Mouse (Mus musculus): ENCODE measurements around the gene Agap1. TPM values are rescaled to one million over a fixed set of nuclear protein-coding genes. Genes with fewer than 3 reads are reported as not detected.
"Not testable (repeated sequence)": the region's sequence is repeated elsewhere in the genome, so short reads cannot be mapped to it uniquely, and the experiment has no call there.

The Agap1 gene
- total and polyA plus RNA-seq, 2 experiments from 2014 or later, result 45.9 to 175 TPM

- peak; percentile 36 for DNase-seq (ENCODE audit: low spot score)
- H3K9me3 ChIP-seq (ENCODE audit: low read length), result no peaks in the 10 kb centered on the region
- H3K27ac ChIP-seq (ENCODE audit: low read depth, low read length), result no peak overlapping the region
- ATAC-seq (ENCODE audit: low FRiP score), result peak; percentile 20; the same call in 1 of the 2 replicates
- H3K4me1 ChIP-seq (ENCODE audit: insufficient read depth, low read length), result no peaks in the 10 kb centered on the region
- no peak overlapping the region for H3K4me3 ChIP-seq (ENCODE audit: low read depth, low read length)
- no peak for TF ChIP-seq CTCF (IDR thresholded peaks at IDR 0.05)
- 61% methylated on average over 17 of the region's 17 CpGs for WGBS
- no peak overlapping the region for H3K4me2 ChIP-seq (ENCODE audit: low read depth, low read length, poor library complexity, severe bottlenecking)
- H3K9ac ChIP-seq (replicated peaks; ENCODE audit: low read length, poor library complexity, severe bottlenecking), result no peak overlapping the region
- H3K27me3 ChIP-seq (ENCODE audit: insufficient read depth, low read length), result no peaks in the 10 kb centered on the region
- H3K36me3 ChIP-seq (ENCODE audit: insufficient read depth, low read length), result no peaks in the 10 kb centered on the region
These were observed 34.7 kb downstream of the Agap1 start for GRCm38 (mm10) chr1:89489111-89489971.

GRCm38 (mm10) chr1:89493177-89493576, 38.6 kb downstream of the Agap1 start:
- no peak overlapping the region for H3K4me2 ChIP-seq (ENCODE audit: low read depth, low read length, poor library complexity, severe bottlenecking)
- H3K9me3 ChIP-seq (ENCODE audit: low read length), result no peaks in the 10 kb centered on the region
- no peak overlapping the region for H3K27ac ChIP-seq (ENCODE audit: low read depth, low read length)
- no peaks in the 10 kb centered on the region for H3K36me3 ChIP-seq (ENCODE audit: insufficient read depth, low read length)
- ATAC-seq (ENCODE audit: low FRiP score), result no peak
- WGBS, result 95% methylated on average over 5 of the region's 5 CpGs
- H3K4me3 ChIP-seq (ENCODE audit: low read depth, low read length), result no peak overlapping the region
- TF ChIP-seq CTCF (IDR thresholded peaks at IDR 0.05), result no peak
- H3K9ac ChIP-seq (replicated peaks; ENCODE audit: low read length, poor library complexity, severe bottlenecking), result no peak overlapping the region
- no peak for DNase-seq (ENCODE audit: low spot score)
- H3K4me1 ChIP-seq (ENCODE audit: insufficient read depth, low read length), result peaks cover 5% of the 10 kb centered on the region; the same call in 1 of the 2 replicates
- no peaks in the 10 kb centered on the region for H3K27me3 ChIP-seq (ENCODE audit: insufficient read depth, low read length)

DNA sequence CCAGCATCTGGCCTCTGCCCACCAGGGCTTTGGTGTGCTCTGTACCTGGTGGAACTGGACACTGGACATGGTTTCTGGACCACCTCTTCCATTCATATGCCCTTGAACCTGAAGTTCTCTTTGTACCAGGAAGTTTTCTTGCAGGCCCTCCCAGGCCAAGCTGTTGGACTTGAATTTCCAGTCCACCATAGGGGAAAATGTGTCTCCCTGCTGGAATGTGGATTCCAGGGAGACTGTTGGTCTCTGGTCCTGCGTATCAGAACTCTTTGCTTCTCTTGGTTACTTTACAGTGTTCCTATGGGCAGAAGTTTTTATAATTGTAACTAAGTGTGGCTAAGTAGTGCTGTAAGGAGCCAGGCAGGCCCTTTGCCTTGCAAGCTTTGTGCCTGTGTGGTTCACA, 40.2 kb downstream of the Agap1 start:
- Histone ChIP-seq H3K4me2 (ENCODE audit: low read depth, low read length, poor library complexity, severe bottlenecking) (no peak overlapping the region), H3K9me3 (ENCODE audit: low read length) (no peaks in the 10 kb centered on the region), H3K36me3 (ENCODE audit: insufficient read depth, low read length) (no peaks in the 10 kb centered on the region), H3K9ac (replicated peaks; ENCODE audit: low read length, poor library complexity, severe bottlenecking) (no peak overlapping the region), H3K27me3 (ENCODE audit: insufficient read depth, low read length) (no peaks in the 10 kb centered on the region), H3K4me1 (ENCODE audit: insufficient read depth, low read length) (peaks cover 5% of the 10 kb centered on the region; the same call in 1 of the 2 replicates), H3K27ac (ENCODE audit: low read depth, low read length) (no peak overlapping the region), H3K4me3 (ENCODE audit: low read depth, low read length) (no peak overlapping the region)
- no peak for TF ChIP-seq CTCF (IDR thresholded peaks at IDR 0.05)
- WGBS, result 79% methylated on average over 1 of the region's 1 CpGs
- ATAC-seq (ENCODE audit: low FRiP score), result 0 out of 2 replicates have a peak, but pooled peaks have one; percentile 41
- DNase-seq (ENCODE audit: low spot score), result no peak

DNA sequence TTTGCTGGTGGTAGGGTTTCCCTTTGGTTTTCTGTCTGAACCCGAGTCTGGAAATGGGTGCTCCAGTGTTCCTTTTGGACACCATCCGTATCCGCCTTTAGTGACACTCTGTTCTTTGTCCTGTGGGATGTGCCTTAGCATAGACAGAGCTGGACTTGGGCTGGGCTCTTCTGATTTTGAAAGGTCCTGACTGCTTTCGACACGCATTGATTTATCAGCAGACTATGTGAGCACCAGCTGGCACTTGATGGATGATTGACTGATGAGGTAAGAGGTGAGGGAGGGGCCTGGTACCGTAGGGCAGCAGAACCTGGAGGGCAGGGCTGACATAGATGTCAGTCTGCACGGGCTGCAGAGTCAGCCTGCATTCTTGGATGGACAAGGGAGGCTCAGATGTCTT, 41.6 kb downstream of the Agap1 start:
- H3K9ac ChIP-seq (replicated peaks; ENCODE audit: low read length, poor library complexity, severe bottlenecking), result no peak overlapping the region
- no peak for ATAC-seq (ENCODE audit: low FRiP score)
- H3K27me3 ChIP-seq (ENCODE audit: insufficient read depth, low read length), result no peaks in the 10 kb centered on the region
- H3K4me2 ChIP-seq (ENCODE audit: low read depth, low read length, poor library complexity, severe bottlenecking), result no peak overlapping the region
- no peaks in the 10 kb centered on the region for H3K36me3 ChIP-seq (ENCODE audit: insufficient read depth, low read length)
- H3K4me1 ChIP-seq (ENCODE audit: insufficient read depth, low read length), result peaks cover 5% of the 10 kb centered on the region; the same call in 1 of the 2 replicates
- no peak overlapping the region for H3K27ac ChIP-seq (ENCODE audit: low read depth, low read length)
- WGBS, result 75% methylated on average over 7 of the region's 7 CpGs
- H3K9me3 ChIP-seq (ENCODE audit: low read length), result no peaks in the 10 kb centered on the region
- no peak overlapping the region for H3K4me3 ChIP-seq (ENCODE audit: low read depth, low read length)
- no peak for DNase-seq (ENCODE audit: low spot score)
- TF ChIP-seq CTCF (IDR thresholded peaks at IDR 0.05), result no peak

DNA sequence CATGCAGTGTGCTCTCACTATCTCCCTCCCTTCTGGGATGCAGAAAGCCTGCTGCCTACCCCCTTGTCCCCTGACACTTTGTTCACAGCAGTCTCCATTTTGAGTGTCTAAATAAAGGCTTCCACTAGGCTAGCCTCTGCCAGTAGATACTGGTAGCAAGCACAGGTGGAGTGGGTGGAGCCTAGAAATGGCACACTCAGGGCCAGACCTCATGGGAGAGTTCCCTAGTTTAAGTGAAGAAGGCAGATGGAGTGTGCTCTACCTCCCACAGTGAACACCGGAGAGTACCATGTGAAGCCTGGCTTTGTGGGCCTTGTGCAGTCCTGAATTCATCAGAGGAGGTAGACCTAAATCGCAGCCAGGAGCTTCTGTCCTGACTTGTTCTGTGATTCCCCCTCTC, 46.3 kb downstream of the Agap1 start:
- no peak for ATAC-seq (ENCODE audit: low FRiP score)
- Histone ChIP-seq H3K9ac (replicated peaks; ENCODE audit: low read length, poor library complexity, severe bottlenecking) (no peak overlapping the region), H3K4me3 (ENCODE audit: low read depth, low read length) (no peak overlapping the region)

GRCm38 (mm10) chr1:89501346-89501745, 46.7 kb downstream of the Agap1 start:
- H3K36me3 ChIP-seq (ENCODE audit: insufficient read depth, low read length), result no peaks in the 10 kb centered on the region
- H3K27ac ChIP-seq (ENCODE audit: low read depth, low read length), result no peak overlapping the region
- H3K9ac ChIP-seq (replicated peaks; ENCODE audit: low read length, poor library complexity, severe bottlenecking), result no peak overlapping the region
- no peak for DNase-seq (ENCODE audit: low spot score)
- H3K4me3 ChIP-seq (ENCODE audit: low read depth, low read length), result no peak overlapping the region
- no peaks in the 10 kb centered on the region for H3K9me3 ChIP-seq (ENCODE audit: low read length)
- H3K27me3 ChIP-seq (ENCODE audit: insufficient read depth, low read length), result no peaks in the 10 kb centered on the region
- TF ChIP-seq CTCF (IDR thresholded peaks at IDR 0.05), result no peak
- no peaks in the 10 kb centered on the region for H3K4me1 ChIP-seq (ENCODE audit: insufficient read depth, low read length)
- no peak for ATAC-seq (ENCODE audit: low FRiP score)
- WGBS, result 95% methylated on average over 4 of the region's 4 CpGs
- H3K4me2 ChIP-seq (ENCODE audit: low read depth, low read length, poor library complexity, severe bottlenecking), result no peak overlapping the region

More for the DNA sequence above, 46.3 kb downstream of the Agap1 start:
- Histone ChIP-seq H3K4me2 (ENCODE audit: low read depth, low read length, poor library complexity, severe bottlenecking) (no peak overlapping the region), H3K36me3 (ENCODE audit: insufficient read depth, low read length) (no peaks in the 10 kb centered on the region), H3K9me3 (ENCODE audit: low read length) (no peaks in the 10 kb centered on the region), H3K27ac (ENCODE audit: low read depth, low read length) (no peak overlapping the region), H3K4me1 (ENCODE audit: insufficient read depth, low read length) (no peaks in the 10 kb centered on the region), H3K27me3 (ENCODE audit: insufficient read depth, low read length) (no peaks in the 10 kb centered on the region)
- 84% methylated on average over 2 of the region's 2 CpGs for WGBS
- TF ChIP-seq CTCF (IDR thresholded peaks at IDR 0.05), result no peak
- no peak for DNase-seq (ENCODE audit: low spot score)

DNA sequence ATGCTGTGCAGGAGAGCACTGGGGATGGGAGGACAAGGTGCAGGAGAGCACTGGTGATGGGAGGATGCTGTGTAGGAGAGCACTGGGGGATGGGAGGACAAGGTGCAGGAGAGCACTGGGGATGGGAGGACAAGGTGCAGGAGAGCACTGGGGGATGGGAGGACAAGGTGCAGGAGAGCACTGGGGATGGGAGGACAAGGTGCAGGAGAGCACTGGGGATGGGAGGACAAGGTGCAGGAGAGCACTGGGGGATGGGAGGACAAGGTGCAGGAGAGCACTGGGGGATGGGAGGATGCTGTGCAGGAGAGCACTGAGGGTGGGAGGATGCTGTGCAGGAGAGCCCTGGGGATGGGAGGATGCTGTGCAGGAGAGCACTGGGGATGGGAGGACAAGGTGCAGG, 47.3 kb downstream of the Agap1 start:
- H3K27me3 ChIP-seq (ENCODE audit: insufficient read depth, low read length); H3K9me3 ChIP-seq (ENCODE audit: low read length); H3K36me3 ChIP-seq (ENCODE audit: insufficient read depth, low read length); H3K9ac ChIP-seq (replicated peaks; ENCODE audit: low read length, poor library complexity, severe bottlenecking); H3K4me1 ChIP-seq (ENCODE audit: insufficient read depth, low read length); H3K4me2 ChIP-seq (ENCODE audit: low read depth, low read length, poor library complexity, severe bottlenecking); ATAC-seq (ENCODE audit: low FRiP score); H3K27ac ChIP-seq (ENCODE audit: low read depth, low read length); DNase-seq (ENCODE audit: low spot score); H3K4me3 ChIP-seq (ENCODE audit: low read depth, low read length): not testable (repeated sequence)
